Mouse (Mus musculus) megakaryocyte, embryonic 14.5 days (primary cell): ENCODE data around the gene Amy2a1. TPM values are rescaled to one million over a fixed set of nuclear protein-coding genes. Genes with fewer than 3 reads are reported as not detected.
"Not testable (repeated sequence)": the region's sequence is repeated elsewhere in the genome, so short reads cannot be mapped to it uniquely, and the experiment has no call there.

Source experiments
- H3K27me3 ChIP-seq: replicated peaks from 2 replicates; pipeline ENCODE3; 2012; ENCODE audit warnings: inconsistent platforms
- H3K36me3 ChIP-seq: replicated peaks from 2 replicates; pipeline ENCODE3; 2012; ENCODE audit warnings: low read length, inconsistent platforms, mixed read lengths
- H3K4me1 ChIP-seq: 2 replicates; pipeline ENCODE4 v1.6.1; 2012; ENCODE audit warnings: inconsistent platforms
- H3K4me3 ChIP-seq: replicated peaks from 2 replicates; pipeline ENCODE3; 2012; ENCODE audit warnings: moderate library complexity, mild to moderate bottlenecking, inconsistent platforms
- H3K9me3 ChIP-seq: 2 replicates; pipeline ENCODE4 v1.6.1; 2012; ENCODE audit warnings: inconsistent platforms
- FLI1 ChIP-seq: IDR thresholded peaks from 2 replicates; pipeline ENCODE4 v1.6.1; 2012; ENCODE audit warnings: low read length, inconsistent platforms, mixed read lengths
- GATA1 ChIP-seq: IDR thresholded peaks from 3 replicates; pipeline ENCODE4 v1.6.1; 2012; ENCODE audit warnings: mixed read lengths, low read length, inconsistent platforms, borderline replicate concordance
- polyA plus RNA-seq: library from polyadenylated mRNA; stranded (reverse); fragments of >175 nt; gene quantifications from 2 replicates; pipeline ENCODE4 v1.2.3, GENCODE M21; 2012; ENCODE audit warnings: low replicate concordance; ENCODE audit not compliant: insufficient read depth

Amy2a1 gene
- polyA plus RNA-seq: not detected in 2 replicates

DNA sequence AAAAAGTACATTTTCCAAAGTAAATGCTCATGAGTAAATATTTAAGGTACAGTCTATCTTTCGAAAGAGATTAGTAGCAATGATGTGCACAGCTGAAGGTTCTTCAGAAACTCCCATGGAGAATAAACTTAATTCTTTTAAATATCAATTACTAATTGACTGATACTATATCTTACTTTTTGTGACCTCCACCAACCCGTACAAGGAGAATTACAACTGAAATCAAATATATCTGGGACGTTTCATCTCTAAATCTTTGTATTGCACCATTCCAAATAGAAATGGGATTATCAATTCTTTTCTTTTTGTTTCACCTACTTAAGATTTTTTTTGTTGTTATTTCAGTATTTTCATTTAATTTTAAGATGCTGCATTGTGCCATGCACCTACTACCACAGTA, at the start of gene Amy2a1:
Amy2a1 (minus strand) TSS at position 101 of the 400 bp plus-strand sequence.
- not testable (repeated sequence) for H3K4me3 ChIP-seq, H3K4me1 ChIP-seq, H3K27me3 ChIP-seq, H3K9me3 ChIP-seq, H3K36me3 ChIP-seq

DNA sequence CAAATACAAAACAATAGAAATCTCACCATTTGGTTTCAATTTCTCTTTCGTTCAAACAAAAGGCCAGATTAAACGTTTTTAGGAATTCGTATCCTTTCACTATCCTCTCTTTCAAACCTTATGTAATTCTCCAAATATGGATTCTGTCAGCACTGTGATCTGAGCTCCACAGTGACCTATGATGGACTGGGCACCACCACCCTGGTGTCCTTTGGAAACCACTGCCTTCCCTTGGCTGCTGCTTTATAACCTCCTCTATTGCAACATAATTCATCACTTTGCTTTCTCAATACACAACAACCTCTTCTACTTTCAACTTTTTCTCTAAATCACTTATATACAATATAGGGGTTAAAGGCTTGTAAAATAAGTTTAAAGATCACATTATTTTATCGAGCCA, 42.4 kb upstream of the Amy2a1 start:
- H3K36me3 ChIP-seq: no peaks in the 10 kb centered on the region
- no peaks in the 10 kb centered on the region for H3K27me3 ChIP-seq
- H3K9me3 ChIP-seq: no peaks in the 10 kb centered on the region
- H3K4me1 ChIP-seq: no peaks in the 10 kb centered on the region
- no peak overlapping the region for H3K4me3 ChIP-seq
- TF ChIP-seq FLI1 (no peak), GATA1 (no peak)

- no peaks in the 10 kb centered on the region for H3K27me3 ChIP-seq
- TF ChIP-seq GATA1: no peak
- no peak for TF ChIP-seq FLI1
- no peaks in the 10 kb centered on the region for H3K4me1 ChIP-seq
- no peaks in the 10 kb centered on the region for H3K9me3 ChIP-seq
- no peaks in the 10 kb centered on the region for H3K36me3 ChIP-seq
- no peak overlapping the region for H3K4me3 ChIP-seq
Measured at GRCm38 (mm10) chr3:113574138-113574537, 41.9 kb upstream of the Amy2a1 start.

GRCm38 (mm10) chr3:113572158-113572557, 39.9 kb upstream of the Amy2a1 start:
- no peak for TF ChIP-seq FLI1
- no peak for TF ChIP-seq GATA1
- 0 out of 2 replicates have a peak, but pooled peaks cover 3% of the 10 kb centered on the region for H3K9me3 ChIP-seq
- no peak overlapping the region for H3K4me3 ChIP-seq
- H3K27me3 ChIP-seq: no peaks in the 10 kb centered on the region
- H3K36me3 ChIP-seq: no peaks in the 10 kb centered on the region
- no peaks in the 10 kb centered on the region for H3K4me1 ChIP-seq

DNA sequence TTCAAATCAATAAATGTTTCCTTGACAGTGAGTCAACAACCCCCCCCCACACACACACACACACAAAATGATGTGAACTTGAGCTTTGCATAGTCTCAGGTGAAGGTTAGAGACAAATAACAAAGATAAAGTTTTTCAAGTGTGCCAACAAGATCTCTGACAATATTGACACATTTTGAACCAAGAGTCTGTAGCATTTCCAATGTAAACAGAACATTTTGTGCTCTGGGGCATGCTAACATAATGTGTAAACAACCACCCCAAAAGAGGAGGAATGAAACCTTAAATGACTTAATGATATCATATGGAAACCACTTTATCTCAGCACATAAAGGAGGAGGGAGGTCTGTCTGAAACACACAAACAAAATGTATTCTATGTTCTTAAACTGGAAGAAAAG, 7.5 kb upstream of the Amy2a1 start:
- H3K36me3 ChIP-seq: no peaks in the 10 kb centered on the region
- H3K4me1 ChIP-seq: no peaks in the 10 kb centered on the region
- no peaks in the 10 kb centered on the region for H3K27me3 ChIP-seq
- no peak for TF ChIP-seq FLI1
- no peak for TF ChIP-seq GATA1
- no peak overlapping the region for H3K4me3 ChIP-seq
- H3K9me3 ChIP-seq: no peaks in the 10 kb centered on the region

Other genes starting within 250 kb of the Amy2a1 start
- not detected in 2 replicates for gene Amy2a4, start 241.0 kb downstream of the Amy2a1 start, polyA plus RNA-seq
- gene Amy2a3, start 208.4 kb downstream of the Amy2a1 start, polyA plus RNA-seq: not detected in 2 replicates
- not detected in 2 replicates for gene Amy2a2, start 175.8 kb downstream of the Amy2a1 start, polyA plus RNA-seq
- not detected in 2 replicates for gene Amy1, start 74.3 kb upstream of the Amy2a1 start, polyA plus RNA-seq
- gene Rnpc3, start 97.7 kb upstream of the Amy2a1 start, polyA plus RNA-seq: 6.3 and 10.5 TPM in 2 replicates